Mouse (Mus musculus) urinary bladder, adult 18-20 months (tissue): ENCODE results near the gene Cadps.

Source experiments
- DNase-seq, 2 experiments: peaks; one replicate each; pipeline ENCODE4 v3.0.0; 2022; ENCODE audit warnings: low spot score in 2 of 2, mixed read lengths in 2 of 2

Gene Cadps

DNA sequence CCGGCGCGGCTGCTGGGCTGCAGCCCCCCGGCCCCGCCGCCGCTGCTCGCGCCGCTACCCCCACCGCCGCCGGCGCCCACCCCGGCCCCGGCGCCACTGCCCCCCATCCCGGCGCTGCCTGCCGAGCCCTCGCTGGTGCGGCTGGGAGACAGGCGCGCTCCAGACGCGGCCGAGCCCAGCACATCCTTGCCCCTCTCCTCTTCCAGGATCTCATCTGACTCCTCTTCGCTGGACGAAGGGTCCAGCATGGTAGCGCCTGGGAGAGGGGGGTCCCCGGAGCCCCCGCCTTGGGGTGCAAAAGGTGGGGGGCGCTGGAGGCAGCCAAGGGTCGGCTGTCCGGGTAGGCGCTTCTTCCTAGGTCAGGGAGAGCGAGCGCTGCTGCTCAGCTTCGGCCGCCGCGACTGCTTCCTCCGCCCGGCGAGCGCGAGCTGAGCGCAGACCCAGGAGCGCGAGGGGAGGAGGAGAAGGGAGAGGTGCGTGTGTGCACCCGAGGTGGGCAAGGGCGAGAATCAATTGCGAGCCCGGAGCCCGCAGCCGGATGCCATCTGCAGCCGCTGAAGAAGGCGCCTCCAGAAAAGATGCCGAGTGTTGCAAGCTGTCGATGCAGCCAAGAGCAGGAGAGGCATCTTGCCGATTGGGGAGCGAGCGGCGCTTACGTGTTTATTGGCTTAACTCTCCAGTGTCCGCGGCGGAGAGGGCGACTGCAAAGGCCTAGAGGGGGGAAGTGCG, at the start of gene Cadps:
Gene Cadps (minus strand): TSS at position 589 of the 729 bp plus-strand sequence.
- DNase-seq = no peak

DNA sequence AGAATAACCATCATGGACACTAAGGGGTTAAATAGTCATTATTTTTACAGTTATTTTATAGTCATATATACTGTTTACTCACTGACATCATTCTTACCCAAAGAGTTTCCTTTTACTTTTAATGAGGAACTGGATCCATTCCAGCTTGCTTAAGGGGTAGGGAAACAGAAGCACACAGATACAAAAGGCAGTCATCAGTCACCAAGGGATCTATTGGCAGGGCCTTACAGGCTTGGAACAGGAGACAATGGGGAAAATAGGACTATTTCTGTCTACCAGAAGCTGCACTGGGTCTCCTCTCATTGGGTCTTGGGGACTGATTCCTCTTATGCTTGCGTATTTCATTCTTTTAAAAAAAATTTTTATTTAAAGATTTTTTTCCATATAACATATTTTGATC, 46.7 kb upstream of the Cadps start:
- no peak for DNase-seq

DNA sequence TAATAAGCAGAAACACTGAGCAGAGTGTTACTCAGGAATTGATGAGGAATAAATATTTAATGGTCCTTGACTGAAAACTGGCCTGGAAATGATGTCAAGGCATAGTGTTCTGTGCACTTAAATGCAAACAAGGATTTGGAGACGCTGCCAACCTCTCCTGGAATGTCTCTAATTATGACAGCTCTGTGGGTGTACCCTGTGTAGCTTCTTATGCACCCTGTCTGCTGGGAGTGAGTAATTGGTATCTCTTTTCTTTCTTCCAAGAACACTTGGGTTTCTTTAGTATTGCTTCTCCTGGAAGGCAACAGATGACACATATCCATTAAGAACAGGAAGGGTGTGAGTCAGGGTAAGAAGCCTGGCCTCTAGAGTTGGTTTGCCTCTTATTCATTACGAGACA, 42.4 kb upstream of the Cadps start:
- DNase-seq = no peak

DNA sequence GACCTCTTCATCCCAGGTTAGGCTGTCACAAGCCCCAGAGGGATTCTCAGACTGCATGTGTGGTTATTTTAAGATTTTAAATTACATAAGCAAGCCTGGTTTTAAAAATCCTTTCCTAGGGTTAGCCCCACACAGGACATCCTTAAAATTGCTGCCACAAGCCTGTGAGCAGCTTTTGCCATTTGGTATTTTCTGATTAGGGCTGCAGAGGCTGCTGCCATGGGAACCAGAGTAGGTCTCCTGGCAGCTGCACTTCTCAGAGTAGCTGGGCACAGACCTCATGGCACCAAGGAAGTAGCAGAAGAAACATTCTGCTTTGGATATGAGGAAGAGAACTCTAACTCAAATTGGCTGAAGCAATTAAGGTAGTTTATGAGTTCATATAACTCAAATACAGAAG, 21.0 kb upstream of the Cadps start:
- DNase-seq = no peak

DNA sequence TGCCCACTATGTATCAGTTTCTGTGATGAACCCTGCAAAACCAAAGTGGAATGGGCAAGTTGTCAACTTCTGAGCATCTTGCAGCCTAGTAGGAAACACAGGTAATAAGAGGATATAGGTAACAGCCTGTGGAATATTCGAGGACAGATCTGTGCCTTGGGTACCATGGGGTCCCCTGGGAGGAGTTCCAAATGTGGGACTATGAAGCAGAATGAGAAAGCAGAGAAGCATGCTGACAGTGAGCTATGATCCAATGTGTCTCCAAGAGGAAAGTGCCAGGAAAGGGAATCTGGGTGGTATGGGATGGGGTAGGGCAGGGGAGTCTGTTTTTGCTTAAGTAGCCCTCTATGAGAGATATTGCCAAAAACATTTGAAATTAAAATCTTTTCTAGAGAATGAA, 16.6 kb upstream of the Cadps start:
- DNase-seq = no peak

DNA sequence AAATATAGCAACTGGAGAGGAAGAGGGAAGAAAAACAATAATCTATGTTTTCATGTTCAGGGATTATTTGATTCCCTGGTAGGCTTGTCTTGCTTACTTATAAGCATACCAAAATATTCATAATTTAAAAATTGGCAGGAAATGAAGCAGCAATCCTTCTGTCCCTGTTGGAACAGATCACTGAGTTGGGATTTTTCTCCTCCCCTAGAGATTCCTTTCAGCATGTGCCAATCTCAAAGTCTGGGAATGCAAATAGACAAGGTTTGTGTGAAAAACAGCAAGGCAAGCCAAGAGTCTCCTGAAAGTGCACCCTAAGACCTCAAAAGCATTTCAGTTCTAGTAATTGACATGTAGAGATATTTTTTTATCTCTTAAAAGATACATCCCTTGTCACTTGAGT, 16.1 kb upstream of the Cadps start:
- no peak for DNase-seq

DNA sequence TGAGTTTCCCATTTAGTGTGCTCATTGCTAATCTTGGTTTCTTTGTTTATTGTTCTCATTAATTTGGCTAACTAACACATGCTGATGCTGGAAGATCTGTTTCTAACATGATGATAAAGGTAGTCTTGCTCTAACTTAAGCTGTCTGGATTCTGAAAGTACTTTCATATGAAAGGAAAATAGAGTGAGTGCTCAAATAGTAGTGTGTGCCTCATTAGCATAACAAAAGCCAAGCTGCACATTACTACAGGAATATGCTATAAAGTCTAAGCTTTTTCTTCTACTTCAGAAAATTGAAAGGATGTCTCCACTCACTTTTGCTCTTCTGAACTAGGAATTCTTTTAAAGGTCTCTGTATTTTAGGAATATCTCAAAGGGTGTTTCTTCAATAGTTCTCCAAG, 15.4 kb upstream of the Cadps start:
- no peak for DNase-seq

DNA sequence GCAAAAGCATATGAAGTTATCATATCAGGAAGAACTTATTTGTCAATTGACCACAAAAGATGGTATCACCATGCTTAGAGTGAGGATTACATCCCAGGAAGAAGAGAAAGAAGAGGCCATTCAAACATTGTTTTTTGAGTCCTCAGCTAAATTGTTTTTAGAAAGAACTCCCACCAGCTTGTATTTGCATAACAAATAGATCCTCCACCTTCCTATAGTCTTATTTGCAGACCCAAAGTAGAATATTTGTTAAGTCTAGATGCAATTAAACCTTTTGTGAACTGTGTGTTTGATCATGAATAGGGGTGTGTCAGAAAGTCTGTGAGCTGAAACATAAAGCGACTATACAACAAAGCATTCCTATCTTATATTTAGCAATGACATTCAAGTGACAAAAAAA, 15.0 kb upstream of the Cadps start:
- no peak for DNase-seq

DNA sequence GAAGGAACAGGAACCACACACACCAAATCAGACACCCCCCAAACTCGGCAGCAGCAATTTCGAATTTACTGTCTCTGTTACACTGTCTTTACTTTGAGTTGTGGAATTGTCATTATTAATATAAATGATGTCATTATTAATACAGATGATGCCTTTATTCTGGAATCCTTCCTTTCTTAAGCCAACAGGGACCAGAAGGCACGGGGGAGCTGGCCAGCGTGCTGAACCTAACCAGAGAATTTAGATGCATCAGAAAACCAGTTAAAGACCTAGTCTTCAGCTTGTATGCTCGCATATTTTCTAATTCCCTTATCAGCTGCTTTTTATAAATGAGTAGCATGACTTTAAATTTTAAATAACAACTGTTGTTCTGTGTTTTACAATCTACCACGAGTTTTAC, 902 bp upstream of the Cadps start:
- no peak for DNase-seq

DNA sequence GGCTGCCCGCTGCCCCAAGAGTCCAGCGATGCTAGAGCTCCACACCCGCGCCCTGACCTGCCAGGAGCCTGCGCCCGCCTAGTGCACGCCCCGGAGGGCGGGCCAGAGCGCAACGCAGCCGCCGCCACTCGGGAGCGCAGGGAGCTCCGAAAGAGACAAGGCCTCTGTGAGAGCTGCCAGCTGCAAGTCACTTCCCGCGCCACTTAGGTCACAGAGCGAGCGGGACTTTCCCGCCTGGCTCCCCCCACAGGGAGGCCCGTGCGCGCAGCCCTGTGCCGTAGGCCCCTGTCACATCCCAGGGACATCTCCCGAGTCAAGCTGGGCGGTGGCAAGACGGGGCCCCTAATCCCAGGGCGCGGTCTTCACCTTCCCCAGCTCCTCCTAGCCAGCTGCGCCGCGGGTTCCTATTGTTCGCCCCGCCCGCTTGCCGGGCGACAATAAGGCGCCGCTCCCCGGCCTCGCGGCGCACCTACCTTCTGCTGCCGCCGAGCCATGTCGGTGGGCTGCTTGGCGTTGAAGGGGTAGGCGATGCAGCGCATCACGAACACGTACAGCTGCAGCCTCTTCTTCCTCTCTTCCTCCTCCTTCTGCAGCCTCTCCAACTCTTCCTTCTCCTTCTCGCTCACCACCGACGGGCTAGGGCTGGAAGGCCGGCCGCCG, 918 bp downstream of the Cadps start:
- DNase-seq = no peak

DNA sequence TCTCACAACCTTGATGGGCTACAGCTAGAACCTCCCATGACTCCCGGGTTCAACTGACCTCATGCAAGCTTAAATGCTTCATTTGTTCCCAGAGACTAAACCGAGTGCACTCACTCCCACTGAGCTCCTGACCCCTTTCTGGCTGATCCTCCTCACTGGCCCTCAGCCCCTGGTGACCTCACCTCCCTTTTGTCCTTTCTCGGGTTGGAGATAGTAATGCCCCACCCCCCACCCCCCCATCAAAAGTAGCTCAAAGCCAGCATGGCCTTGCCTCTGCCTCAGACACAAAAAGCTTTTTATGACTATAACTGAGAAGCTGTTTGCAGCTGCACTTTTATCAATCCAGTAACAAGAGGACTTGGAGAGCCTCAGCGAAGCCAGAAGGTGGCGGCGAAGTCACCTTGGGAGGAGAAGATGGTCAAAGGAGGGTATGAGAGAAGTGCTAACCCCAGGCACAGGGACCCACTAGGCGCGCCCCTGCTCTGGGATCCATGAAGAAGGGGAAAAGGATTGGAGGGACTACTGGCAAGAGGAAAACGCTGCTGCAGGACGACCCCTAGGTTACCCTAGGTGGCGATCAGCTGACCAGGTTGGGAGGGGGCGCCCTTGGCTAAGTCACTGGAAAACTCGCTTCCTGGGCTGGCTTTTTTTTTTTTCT, 1.6 kb downstream of the Cadps start:
- DNase-seq = no peak

DNA sequence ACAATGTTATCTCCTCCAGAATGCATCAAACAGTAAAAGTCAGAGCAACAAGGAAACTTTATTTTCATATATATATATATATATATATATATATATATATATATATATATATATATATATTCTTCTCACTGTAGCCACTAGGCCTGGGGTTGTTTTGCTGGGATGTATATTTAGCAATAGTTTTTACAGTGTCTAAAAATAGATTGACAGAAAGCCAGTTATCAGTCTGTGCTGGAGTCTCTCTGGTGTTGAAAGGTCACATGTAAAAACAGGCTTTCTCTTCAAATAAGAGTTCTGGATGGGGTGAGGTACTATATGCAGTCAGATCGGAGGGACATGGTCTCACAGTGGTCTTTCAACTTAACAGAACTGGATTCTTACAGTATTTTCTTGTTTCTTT, 2.7 kb downstream of the Cadps start:
- DNase-seq = no peak

DNA sequence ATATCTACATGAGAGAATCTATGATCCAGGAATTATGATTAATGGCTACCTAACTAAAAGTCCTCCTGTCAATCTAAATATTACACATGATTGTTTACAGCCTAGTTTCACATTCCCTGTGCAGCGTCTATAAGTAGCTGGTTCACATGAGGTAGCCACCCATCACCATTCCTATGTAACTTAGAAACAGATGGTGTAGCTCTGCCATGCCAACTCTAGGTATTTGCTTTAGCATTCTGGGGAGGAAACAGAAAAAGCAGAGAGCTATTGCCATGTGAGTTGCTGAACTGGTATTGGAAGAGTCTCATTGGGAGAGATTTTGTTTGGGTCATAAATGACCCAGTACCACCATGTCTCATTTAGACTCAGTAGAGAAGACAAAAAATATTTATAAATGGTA, 4.4 kb downstream of the Cadps start:
- DNase-seq = no peak

DNA sequence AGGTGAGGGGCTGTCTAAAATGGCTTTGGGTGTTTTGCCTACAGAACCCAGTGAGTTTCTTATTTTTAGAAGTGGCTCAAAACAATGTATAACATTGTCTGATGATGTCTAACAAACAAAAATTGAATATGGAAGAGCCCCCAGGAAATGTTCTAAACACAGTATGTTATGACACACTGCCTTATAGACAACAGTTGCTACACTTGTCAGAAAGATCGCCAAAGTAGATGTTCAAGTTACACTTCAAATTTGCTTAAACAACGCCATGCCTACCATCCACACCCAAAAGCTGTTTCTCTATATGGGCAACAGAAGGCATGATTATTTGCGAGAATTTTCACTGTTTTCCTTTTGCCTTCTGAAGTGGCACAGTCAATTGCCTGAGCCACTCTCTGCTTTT, 10.8 kb downstream of the Cadps start:
- no peak for DNase-seq

DNA sequence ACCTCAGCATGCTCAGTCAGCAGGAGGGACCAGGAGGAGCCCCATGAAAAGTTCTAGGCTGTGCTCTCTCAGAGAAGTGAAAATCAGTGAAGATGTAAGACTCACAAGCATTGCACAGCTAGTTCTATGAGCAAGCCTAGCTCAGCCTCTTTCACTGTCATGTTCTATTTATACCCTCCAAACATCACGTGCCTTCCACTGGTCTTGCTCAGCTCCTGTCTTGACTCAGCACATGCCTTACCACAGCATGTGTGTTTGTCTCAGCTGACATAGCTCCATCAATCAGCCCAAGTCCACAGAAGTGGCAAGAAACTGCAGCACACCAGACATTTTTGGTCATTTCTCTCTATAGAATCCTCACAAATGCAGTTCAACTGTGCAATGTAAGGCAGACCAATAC, 19.9 kb downstream of the Cadps start:
- DNase-seq = no peak

DNA sequence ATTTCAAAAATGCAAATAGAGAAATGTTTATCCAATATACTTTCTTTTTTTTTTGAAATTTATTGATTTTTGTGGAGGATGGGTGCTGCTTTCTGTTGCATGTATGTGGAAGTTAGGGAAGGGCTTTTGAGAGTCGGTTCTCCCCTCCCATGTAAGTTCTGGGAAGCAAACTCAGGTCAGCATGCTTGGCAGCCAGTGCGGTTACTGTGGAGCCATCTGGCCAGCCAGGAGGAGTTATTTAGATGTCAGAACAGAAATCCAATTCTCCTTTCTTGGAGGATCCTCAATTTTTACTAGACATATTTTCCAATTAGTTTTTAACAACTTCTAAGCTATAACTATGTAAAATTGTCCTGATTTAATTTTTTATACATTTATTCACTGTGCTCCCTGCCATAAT, 21.8 kb downstream of the Cadps start:
- no peak for DNase-seq

DNA sequence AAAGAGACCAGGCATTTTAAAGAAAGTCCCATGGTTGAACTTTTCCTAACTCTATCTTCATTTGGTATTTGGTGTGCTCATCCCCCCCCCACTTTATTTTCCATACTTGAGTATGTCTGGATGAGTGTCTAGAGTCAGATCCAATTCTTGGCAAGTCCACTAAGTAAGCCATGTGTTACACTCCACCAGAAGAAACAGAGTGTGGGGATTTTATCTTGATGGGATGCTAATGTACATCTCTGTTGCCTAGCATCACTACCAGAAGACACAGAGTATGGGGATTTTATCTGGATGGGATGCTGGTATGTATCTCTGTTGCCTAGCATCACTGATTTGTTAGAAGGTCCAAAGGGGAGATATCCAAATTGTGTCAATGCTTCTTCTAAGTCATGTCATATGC, 24.0 kb downstream of the Cadps start:
- no peak for DNase-seq

DNA sequence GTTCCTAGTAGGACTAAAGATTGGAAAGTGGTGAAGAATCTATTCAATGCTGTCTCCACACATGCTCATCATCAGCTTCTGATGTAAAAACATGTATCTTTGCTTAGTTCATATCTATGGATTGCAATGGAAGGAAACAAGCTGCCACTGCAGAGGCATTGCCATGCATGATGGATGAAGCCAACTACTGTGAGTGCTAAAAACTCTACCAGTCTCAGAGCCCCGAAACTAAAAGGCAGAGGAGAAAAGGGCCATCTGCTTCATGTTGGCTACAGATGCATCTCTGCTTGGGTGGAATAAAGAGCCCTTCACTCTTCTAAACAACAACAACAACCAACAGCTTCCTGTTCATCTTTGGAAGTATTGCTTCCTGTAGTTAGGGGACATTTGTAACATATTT, 38.6 kb downstream of the Cadps start:
- no peak for DNase-seq

DNA sequence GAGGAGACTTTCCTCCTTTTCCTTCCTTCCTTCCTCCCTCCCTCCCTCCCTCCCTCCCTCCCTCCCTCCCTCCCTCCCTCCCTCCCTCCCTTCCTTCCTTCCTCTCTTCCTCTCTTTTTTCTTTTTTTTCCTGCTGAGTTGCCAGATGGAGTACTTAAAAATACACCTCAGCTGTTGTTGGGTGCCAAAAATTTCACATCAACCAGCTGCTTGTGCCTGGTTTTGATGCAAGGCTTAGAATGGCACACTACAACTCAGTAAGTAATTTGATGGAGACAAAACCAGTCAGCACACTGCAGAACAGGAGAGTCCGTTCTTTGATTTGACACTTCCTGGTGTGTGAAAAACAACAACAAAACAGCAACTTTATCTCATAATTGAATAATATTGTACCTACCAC, 42.9 kb downstream of the Cadps start:
- no peak for DNase-seq

DNA sequence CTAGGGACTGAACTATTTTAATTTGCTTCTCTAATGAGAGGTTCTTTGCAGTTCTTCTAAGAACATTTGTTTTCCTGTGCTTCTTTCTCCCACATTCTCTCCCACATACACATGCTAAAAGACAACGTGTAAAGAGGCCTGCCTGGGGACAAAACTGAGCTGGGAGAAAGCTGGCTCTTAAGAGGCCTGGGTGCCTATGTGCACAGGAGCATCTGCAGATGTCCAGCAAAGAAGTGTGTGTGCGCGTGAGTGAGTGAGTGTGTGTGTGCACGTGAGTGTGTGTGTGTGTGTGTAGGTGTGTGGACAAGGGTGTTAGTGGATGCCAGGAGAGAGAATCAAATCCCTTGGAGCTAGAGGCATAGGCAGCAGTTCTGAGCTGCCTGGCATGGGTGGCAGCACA, 44.9 kb downstream of the Cadps start:
- no peak for DNase-seq

DNA sequence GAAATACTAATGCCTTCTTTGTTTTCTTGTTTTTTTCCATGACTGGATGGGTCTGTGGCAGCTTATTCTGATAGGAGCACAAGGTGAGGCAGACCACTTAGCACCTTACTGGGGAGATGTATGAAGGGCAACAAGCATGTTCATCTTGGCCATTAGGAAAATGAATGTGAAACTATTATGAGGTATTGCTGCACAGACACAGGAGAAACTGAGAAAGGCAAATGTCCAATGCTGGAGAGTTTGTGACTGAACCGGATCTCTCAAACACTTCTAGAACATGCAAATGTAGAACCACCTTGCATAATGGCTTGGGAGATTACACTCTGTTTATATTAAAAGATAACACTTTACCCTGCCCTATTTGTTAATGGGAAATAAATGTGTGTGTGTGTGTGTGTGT, 54.0 kb downstream of the Cadps start:
- no peak for DNase-seq

DNA sequence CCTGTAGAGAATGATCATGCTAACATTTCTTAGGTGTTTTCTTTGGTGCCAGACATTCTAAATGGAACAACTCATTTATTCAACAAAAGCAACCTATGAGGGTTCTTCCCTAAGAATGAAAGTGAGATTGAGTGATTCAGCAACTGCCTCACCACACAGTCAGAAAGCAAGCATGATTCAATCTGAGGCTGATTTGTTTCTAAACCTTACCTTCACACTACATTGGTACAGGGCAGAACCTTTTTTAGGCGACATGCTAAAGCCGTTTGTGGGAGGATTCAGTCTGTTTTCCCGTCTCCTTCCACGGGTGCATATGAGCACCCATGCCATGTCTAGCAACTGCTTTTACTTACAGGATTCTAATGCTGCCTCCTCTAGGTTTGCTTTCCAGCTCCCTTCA, 69.6 kb downstream of the Cadps start:
- no peak for DNase-seq

DNA sequence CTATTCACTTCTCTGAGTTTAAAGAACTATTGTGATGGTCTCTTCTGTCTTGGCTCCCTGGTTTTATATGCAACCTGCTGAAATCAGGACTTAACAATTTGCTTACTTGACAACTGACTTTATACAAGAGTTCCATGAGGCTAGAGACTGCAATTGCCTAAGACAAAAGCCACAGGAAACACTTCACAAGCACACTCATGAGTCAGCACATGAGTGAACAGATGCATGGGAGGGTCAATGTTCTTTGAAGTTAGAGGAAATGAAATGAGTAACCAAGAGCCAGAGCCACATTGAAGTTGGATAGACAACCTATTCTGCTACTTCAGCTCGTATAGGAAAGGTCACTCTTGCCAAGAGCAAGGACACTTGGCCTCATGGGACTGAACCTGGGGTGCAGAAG, 71.1 kb downstream of the Cadps start:
- DNase-seq = no peak
